Mouse (Mus musculus): ENCODE data around the gene Exosc5.

The Exosc5 gene

GRCm38 (mm10) chr7:25679971-25680370, 21.0 kb downstream of the Exosc5 start:
- no peak for DNase-seq (ENCODE audit: low spot score)

GRCm38 (mm10) chr7:25680514-25681258, 21.7 kb downstream of the Exosc5 start, which contains the start of gene B9d2:
TSS of gene B9d2 (plus strand) at chr7:25680780.
- peak; percentile 97 for DNase-seq (ENCODE audit: low spot score)

- DNase-seq (ENCODE audit: low spot score), result no peak
These were observed 22.6 kb downstream of the Exosc5 start for GRCm38 (mm10) chr7:25681341-25682231.

GRCm38 (mm10) chr7:25683474-25684180, 24.7 kb downstream of the Exosc5 start:
- DNase-seq (ENCODE audit: low spot score), result no peak

- DNase-seq (ENCODE audit: low spot score), result no peak
These were observed 25.7 kb downstream of the Exosc5 start for GRCm38 (mm10) chr7:25684659-25685058.

- DNase-seq (ENCODE audit: low spot score), result no peak
These were observed 27.0 kb downstream of the Exosc5 start for GRCm38 (mm10) chr7:25685926-25686470.

- DNase-seq (ENCODE audit: low spot score), result peak; percentile 81
These were observed 27.9 kb downstream of the Exosc5 start, which contains the start of gene Tgfb1 for GRCm38 (mm10) chr7:25686680-25687531. TSS of gene Tgfb1 (plus strand) at chr7:25687002.

- DNase-seq (ENCODE audit: low spot score), result peak; percentile 63
These were observed 28.9 kb downstream of the Exosc5 start for GRCm38 (mm10) chr7:25687811-25688401.

GRCm38 (mm10) chr7:25688810-25689586, 30.0 kb downstream of the Exosc5 start:
- DNase-seq (ENCODE audit: low spot score), result peak; percentile 87

- DNase-seq (ENCODE audit: low spot score), result no peak
These were observed 30.6 kb downstream of the Exosc5 start for GRCm38 (mm10) chr7:25689603-25690021.

GRCm38 (mm10) chr7:25690051-25690450, 31.1 kb downstream of the Exosc5 start:
- no peak for DNase-seq (ENCODE audit: low spot score)

GRCm38 (mm10) chr7:25694104-25694503, 35.1 kb downstream of the Exosc5 start:
- DNase-seq (ENCODE audit: low spot score), result no peak

GRCm38 (mm10) chr7:25699851-25700250, 40.9 kb downstream of the Exosc5 start:
- DNase-seq (ENCODE audit: low spot score), result no peak

GRCm38 (mm10) chr7:25700732-25701131, 41.8 kb downstream of the Exosc5 start:
- no peak for DNase-seq (ENCODE audit: low spot score)

GRCm38 (mm10) chr7:25702350-25702749, 43.4 kb downstream of the Exosc5 start:
- DNase-seq (ENCODE audit: low spot score), result no peak

- DNase-seq (ENCODE audit: low spot score), result peak; percentile 52
These were observed 45.0 kb downstream of the Exosc5 start for GRCm38 (mm10) chr7:25703793-25704494.

GRCm38 (mm10) chr7:25704716-25705364, 45.9 kb downstream of the Exosc5 start:
- no peak for DNase-seq (ENCODE audit: low spot score)

GRCm38 (mm10) chr7:25705801-25706251, 46.9 kb downstream of the Exosc5 start:
- DNase-seq (ENCODE audit: low spot score), result peak; percentile 52

Measured in urinary bladder, postnatal 14 days (tissue).